Mouse (Mus musculus): ENCODE results near the gene Syngr2. TPM values are rescaled to one million over a fixed set of nuclear protein-coding genes. Genes with fewer than 3 reads are reported as not detected.
A peak's percentile ranks its signal among the peaks of the same experiment; 100 is the strongest.

The Syngr2 gene
- polyA plus RNA-seq, 1 experiment from 2014 or later: 17.4 TPM

- Histone ChIP-seq H3K4me3 (ENCODE audit: low read length) (peak overlapping the region; percentile 33), H3K4me2 (ENCODE audit: low read length) (peak overlapping the region; percentile 55), H3K27me3 (replicated peaks; ENCODE audit: control insufficient read depth, insufficient read depth, low read length) (peaks cover 19% of the 10 kb centered on the region), H3K36me3 (ENCODE audit: control insufficient read depth, insufficient read depth, low read length) (no peaks in the 10 kb centered on the region), H3K4me1 (ENCODE audit: control insufficient read depth, insufficient read depth, low read depth, low read length) (peaks cover 31% of the 10 kb centered on the region), H3K9me3 (ENCODE audit: control insufficient read depth, low read length) (no peaks in the 10 kb centered on the region), H3K9ac (ENCODE audit: low read depth, low read length) (peak overlapping the region; percentile 53), H3K27ac (ENCODE audit: low read depth, low read length) (peak overlapping the region; percentile 51)
- peak; percentile 55; the same call in 1 of the 2 replicates for ATAC-seq
- WGBS: 8% methylated on average over 38 of the region's 38 CpGs
Measured at GRCm38 (mm10) chr11:117779434-117780198, 29.9 kb upstream of the Syngr2 start.

GRCm38 (mm10) chr11:117780199-117780515 is 29.3 kb upstream of the Syngr2 start:
- H3K4me1 ChIP-seq (ENCODE audit: control insufficient read depth, insufficient read depth, low read depth, low read length): peaks cover 31% of the 10 kb centered on the region
- H3K4me2 ChIP-seq (ENCODE audit: low read length): peak overlapping the region; percentile 55
- H3K9ac ChIP-seq (ENCODE audit: low read depth, low read length): peak overlapping the region; percentile 53
- H3K27me3 ChIP-seq (replicated peaks; ENCODE audit: control insufficient read depth, insufficient read depth, low read length): peaks cover 19% of the 10 kb centered on the region
- peak overlapping the region; percentile 51 for H3K27ac ChIP-seq (ENCODE audit: low read depth, low read length)
- no peaks in the 10 kb centered on the region for H3K36me3 ChIP-seq (ENCODE audit: control insufficient read depth, insufficient read depth, low read length)
- H3K9me3 ChIP-seq (ENCODE audit: control insufficient read depth, low read length): no peaks in the 10 kb centered on the region
- WGBS: 5% methylated on average over 17 of the region's 17 CpGs
- ATAC-seq: no peak
- peak overlapping the region; percentile 33 for H3K4me3 ChIP-seq (ENCODE audit: low read length)

GRCm38 (mm10) chr11:117780582-117781111 is 28.8 kb upstream of the Syngr2 start:
- Histone ChIP-seq H3K27me3 (replicated peaks; ENCODE audit: control insufficient read depth, insufficient read depth, low read length) (peaks cover 19% of the 10 kb centered on the region), H3K4me3 (ENCODE audit: low read length) (peak overlapping the region; percentile 33), H3K9ac (ENCODE audit: low read depth, low read length) (peak overlapping the region; percentile 53), H3K36me3 (ENCODE audit: control insufficient read depth, insufficient read depth, low read length) (no peaks in the 10 kb centered on the region), H3K27ac (ENCODE audit: low read depth, low read length) (peak overlapping the region; percentile 51; the same call in 1 of the 2 replicates), H3K4me1 (ENCODE audit: control insufficient read depth, insufficient read depth, low read depth, low read length) (peaks cover 31% of the 10 kb centered on the region), H3K9me3 (ENCODE audit: control insufficient read depth, low read length) (no peaks in the 10 kb centered on the region), H3K4me2 (ENCODE audit: low read length) (peak overlapping the region; percentile 55)
- no peak for ATAC-seq
- 3% methylated on average over 19 of the region's 19 CpGs for WGBS

GRCm38 (mm10) chr11:117781199-117781821 is 28.2 kb upstream of the Syngr2 start:
- peak overlapping the region; percentile 55 for H3K4me2 ChIP-seq (ENCODE audit: low read length)
- H3K4me3 ChIP-seq (ENCODE audit: low read length): no peak overlapping the region
- H3K9ac ChIP-seq (ENCODE audit: low read depth, low read length): no peak overlapping the region
- no peaks in the 10 kb centered on the region for H3K9me3 ChIP-seq (ENCODE audit: control insufficient read depth, low read length)
- whole genome bisulfite sequencing: 22% methylated on average over 18 of the region's 18 CpGs
- H3K36me3 ChIP-seq (ENCODE audit: control insufficient read depth, insufficient read depth, low read length): no peaks in the 10 kb centered on the region
- H3K4me1 ChIP-seq (ENCODE audit: control insufficient read depth, insufficient read depth, low read depth, low read length): peaks cover 31% of the 10 kb centered on the region
- peak overlapping the region; percentile 44; the same call in 1 of the 2 replicates for H3K27ac ChIP-seq (ENCODE audit: low read depth, low read length)
- ATAC-seq: no peak
- peaks cover 19% of the 10 kb centered on the region for H3K27me3 ChIP-seq (replicated peaks; ENCODE audit: control insufficient read depth, insufficient read depth, low read length)

- Histone ChIP-seq H3K4me2 (ENCODE audit: low read length) (peak within 1 kb of the TSS; percentile 55), H3K9ac (ENCODE audit: low read depth, low read length) (peak within 1 kb of the TSS; percentile 55), H3K27ac (ENCODE audit: low read depth, low read length) (peak within 1 kb of the TSS; percentile 44; the same call in 1 of the 2 replicates), H3K4me1 (ENCODE audit: control insufficient read depth, insufficient read depth, low read depth, low read length) (peaks cover 31% of the 10 kb centered on the region), H3K4me3 (ENCODE audit: low read length) (peak within 1 kb of the TSS; percentile 33), H3K27me3 (replicated peaks; ENCODE audit: control insufficient read depth, insufficient read depth, low read length) (peaks cover 19% of the 10 kb centered on the region), H3K36me3 (ENCODE audit: control insufficient read depth, insufficient read depth, low read length) (no peaks in the 10 kb centered on the region), H3K9me3 (ENCODE audit: control insufficient read depth, low read length) (no peaks in the 10 kb centered on the region)
- no peak for ATAC-seq
- WGBS: 43% methylated on average over 24 of the region's 24 CpGs
Measured at GRCm38 (mm10) chr11:117781993-117782704, 27.3 kb upstream of the Syngr2 start, which contains the start of the genes Tmc8 and Tmc6. Tmc8 (plus strand) TSS chr11:117782076. Tmc6 (minus strand) TSS chr11:117782198.

GRCm38 (mm10) chr11:117782705-117783034 is 26.8 kb upstream of the Syngr2 start:
- no peaks in the 10 kb centered on the region for H3K9me3 ChIP-seq (ENCODE audit: control insufficient read depth, low read length)
- H3K36me3 ChIP-seq (ENCODE audit: control insufficient read depth, insufficient read depth, low read length): no peaks in the 10 kb centered on the region
- peaks cover 19% of the 10 kb centered on the region for H3K27me3 ChIP-seq (replicated peaks; ENCODE audit: control insufficient read depth, insufficient read depth, low read length)
- H3K4me1 ChIP-seq (ENCODE audit: control insufficient read depth, insufficient read depth, low read depth, low read length): peaks cover 31% of the 10 kb centered on the region
- peak overlapping the region; percentile 52 for H3K4me2 ChIP-seq (ENCODE audit: low read length)
- H3K4me3 ChIP-seq (ENCODE audit: low read length): peak overlapping the region; percentile 23
- WGBS: 65% methylated on average over 9 of the region's 9 CpGs
- no peak overlapping the region for H3K27ac ChIP-seq (ENCODE audit: low read depth, low read length)
- peak overlapping the region; percentile 55 for H3K9ac ChIP-seq (ENCODE audit: low read depth, low read length)
- ATAC-seq: no peak

- peak overlapping the region; percentile 55 for H3K9ac ChIP-seq (ENCODE audit: low read depth, low read length)
- WGBS: 4% methylated on average over 25 of the region's 31 CpGs
- H3K4me1 ChIP-seq (ENCODE audit: control insufficient read depth, insufficient read depth, low read depth, low read length): peaks cover 31% of the 10 kb centered on the region
- no peak overlapping the region for H3K27ac ChIP-seq (ENCODE audit: low read depth, low read length)
- 0 out of 2 replicates have a peak, but pooled peaks have one; percentile 15 for ATAC-seq
- H3K27me3 ChIP-seq (replicated peaks; ENCODE audit: control insufficient read depth, insufficient read depth, low read length): peaks cover 19% of the 10 kb centered on the region
- H3K4me3 ChIP-seq (ENCODE audit: low read length): peak overlapping the region; percentile 23
- peak overlapping the region; percentile 52 for H3K4me2 ChIP-seq (ENCODE audit: low read length)
- no peaks in the 10 kb centered on the region for H3K9me3 ChIP-seq (ENCODE audit: control insufficient read depth, low read length)
- H3K36me3 ChIP-seq (ENCODE audit: control insufficient read depth, insufficient read depth, low read length): no peaks in the 10 kb centered on the region
Measured at GRCm38 (mm10) chr11:117783089-117783488, 26.4 kb upstream of the Syngr2 start.

- H3K9ac ChIP-seq (ENCODE audit: low read depth, low read length): peak overlapping the region; percentile 55; the same call in 1 of the 2 replicates
- no peak for ATAC-seq
- H3K9me3 ChIP-seq (ENCODE audit: control insufficient read depth, low read length): no peaks in the 10 kb centered on the region
- peaks cover 31% of the 10 kb centered on the region for H3K4me1 ChIP-seq (ENCODE audit: control insufficient read depth, insufficient read depth, low read depth, low read length)
- no peak overlapping the region; the same call in 1 of the 2 replicates for H3K27ac ChIP-seq (ENCODE audit: low read depth, low read length)
- 44% methylated on average over 10 of the region's 10 CpGs for WGBS
- no peaks in the 10 kb centered on the region for H3K36me3 ChIP-seq (ENCODE audit: control insufficient read depth, insufficient read depth, low read length)
- H3K4me3 ChIP-seq (ENCODE audit: low read length): no peak overlapping the region
- peak overlapping the region; percentile 52; the same call in 1 of the 2 replicates for H3K4me2 ChIP-seq (ENCODE audit: low read length)
- peaks cover 19% of the 10 kb centered on the region for H3K27me3 ChIP-seq (replicated peaks; ENCODE audit: control insufficient read depth, insufficient read depth, low read length)
Measured at GRCm38 (mm10) chr11:117783683-117784309, 25.7 kb upstream of the Syngr2 start.

Measured in hindbrain, embryonic 16.5 days (tissue).